Mouse (Mus musculus) kidney, embryonic 16.5 days (tissue): Measurements from ENCODE around the gene Epb41. TPM values are rescaled to one million over a fixed set of nuclear protein-coding genes. Genes with fewer than 3 reads are reported as not detected.

ENCODE experiments used
- ATAC-seq: fragments of 200-750 bp; cut with Nextera tagmentation; 2 replicates; pipeline ENCODE4 v1.8.0; 2017; ENCODE audit warnings: moderate TSS enrichment; ENCODE audit not compliant: low FRiP score, low TSS enrichment
- H3K27ac ChIP-seq: fragments of 300-500 bp; sonication (generic); 2 replicates; pipeline ENCODE4 v1.5.1; 2014; ENCODE audit warnings: low read length
- H3K27me3 ChIP-seq: fragments of 300-500 bp; sonication (generic); 2 replicates; pipeline ENCODE4 v1.6.1; 2014; ENCODE audit warnings: low read length, control low read depth, mixed read lengths; ENCODE audit not compliant: insufficient read depth
- H3K36me3 ChIP-seq: fragments of 300-500 bp; sonication (generic); 2 replicates; pipeline ENCODE4 v1.6.1; 2014; ENCODE audit warnings: low read length, control low read depth, mixed read lengths; ENCODE audit not compliant: insufficient read depth
- H3K4me1 ChIP-seq: fragments of 300-500 bp; sonication (generic); 2 replicates; pipeline ENCODE4 v1.6.1; 2014; ENCODE audit warnings: low read length, control low read depth, mixed read lengths; ENCODE audit not compliant: insufficient read depth
- H3K4me2 ChIP-seq: fragments of 300-500 bp; sonication (generic); replicated peaks from 2 replicates; pipeline ENCODE4 v1.6.1; 2014; ENCODE audit warnings: low read depth, low read length
- H3K4me3 ChIP-seq: fragments of 300-500 bp; sonication (generic); 2 replicates; pipeline ENCODE4 v1.5.1; 2014; ENCODE audit warnings: mild to moderate bottlenecking, low read length
- H3K9ac ChIP-seq: fragments of 300-500 bp; sonication (generic); replicated peaks from 2 replicates; pipeline ENCODE4 v1.6.1; 2014; ENCODE audit warnings: low read length
- H3K9me3 ChIP-seq: fragments of 300-500 bp; sonication (generic); 2 replicates; pipeline ENCODE4 v1.6.1; 2016; ENCODE audit warnings: low read length, control low read depth
- WGBS: fragments of 180-500 bp; shearing (Covaris S2); extraction: QIAGEN DNeasy Blood & Tissue Kit; methylation state at CpG from one replicate; pipeline ENCODE4 v1.1.7; 2014; 5-methylcytosine and 5-hydroxymethylcytosine counted together
- polyA plus RNA-seq: library from polyadenylated mRNA; unstranded; fragments of >200 nt; fragmentation: Nextera tagmentation; extraction: Ambion mirVana; gene quantifications from 2 replicates; pipeline ENCODE4 v1.2.1, GENCODE M21; 2015

Gene Epb41
- polyA plus RNA-seq, 1 experiment from 2014 or later = 68.6 TPM

GRCm38 (mm10) chr4:132034242-132034641, 40.9 kb downstream of the Epb41 start:
- H3K4me3 ChIP-seq = no peak overlapping the region
- 34% methylated on average over 2 of the region's 2 CpGs for WGBS
- H3K4me1 ChIP-seq = peaks cover 21% of the 10 kb centered on the region
- no peak for ATAC-seq
- H3K9me3 ChIP-seq = no peaks in the 10 kb centered on the region
- H3K36me3 ChIP-seq = no peaks in the 10 kb centered on the region
- H3K4me2 ChIP-seq = no peak overlapping the region
- H3K27me3 ChIP-seq = no peaks in the 10 kb centered on the region
- H3K27ac ChIP-seq = no peak overlapping the region
- H3K9ac ChIP-seq = no peak overlapping the region

- no peak for ATAC-seq
- Histone ChIP-seq H3K4me2 (no peak overlapping the region), H3K4me3 (no peak overlapping the region), H3K9me3 (no peaks in the 10 kb centered on the region), H3K9ac (no peak overlapping the region), H3K27me3 (no peaks in the 10 kb centered on the region), H3K4me1 (peaks cover 16% of the 10 kb centered on the region), H3K27ac (no peak overlapping the region), H3K36me3 (no peaks in the 10 kb centered on the region)
- WGBS = 83% methylated on average over 1 of the region's 1 CpGs
Measured at GRCm38 (mm10) chr4:132033183-132033582, 41.9 kb downstream of the Epb41 start.

GRCm38 (mm10) chr4:132029851-132030741, 45.0 kb downstream of the Epb41 start:
- Histone ChIP-seq H3K4me2 (no peak overlapping the region), H3K36me3 (no peaks in the 10 kb centered on the region), H3K9ac (no peak overlapping the region), H3K27me3 (no peaks in the 10 kb centered on the region), H3K9me3 (no peaks in the 10 kb centered on the region), H3K4me1 (peaks cover 11% of the 10 kb centered on the region), H3K4me3 (no peak overlapping the region), H3K27ac (no peak overlapping the region)
- no peak for ATAC-seq
- WGBS = 61% methylated on average over 10 of the region's 10 CpGs

GRCm38 (mm10) chr4:132027806-132028205, 47.3 kb downstream of the Epb41 start:
- Histone ChIP-seq H3K9me3 (no peaks in the 10 kb centered on the region), H3K27me3 (no peaks in the 10 kb centered on the region), H3K27ac (no peak overlapping the region), H3K9ac (no peak overlapping the region), H3K36me3 (no peaks in the 10 kb centered on the region), H3K4me1 (peaks cover 7% of the 10 kb centered on the region; the same call in 1 of the 2 replicates), H3K4me2 (no peak overlapping the region), H3K4me3 (no peak overlapping the region)
- WGBS = 92% methylated on average over 1 of the region's 1 CpGs
- no peak for ATAC-seq

- no peak overlapping the region for H3K27ac ChIP-seq
- H3K4me1 ChIP-seq = peaks cover 7% of the 10 kb centered on the region; the same call in 1 of the 2 replicates
- no peaks in the 10 kb centered on the region for H3K27me3 ChIP-seq
- 81% methylated on average over 6 of the region's 6 CpGs for WGBS
- H3K36me3 ChIP-seq = no peaks in the 10 kb centered on the region
- H3K9ac ChIP-seq = no peak overlapping the region
- H3K9me3 ChIP-seq = no peaks in the 10 kb centered on the region
- no peak overlapping the region for H3K4me3 ChIP-seq
- H3K4me2 ChIP-seq = no peak overlapping the region
- no peak for ATAC-seq
Measured at GRCm38 (mm10) chr4:132027167-132027566, 48.0 kb downstream of the Epb41 start.

- H3K4me2 ChIP-seq = no peak overlapping the region
- WGBS = 56% methylated on average over 5 of the region's 5 CpGs
- no peaks in the 10 kb centered on the region for H3K36me3 ChIP-seq
- H3K9ac ChIP-seq = no peak overlapping the region
- H3K4me1 ChIP-seq = peaks cover 7% of the 10 kb centered on the region; the same call in 1 of the 2 replicates
- H3K27ac ChIP-seq = no peak overlapping the region
- H3K4me3 ChIP-seq = no peak overlapping the region
- no peaks in the 10 kb centered on the region for H3K9me3 ChIP-seq
- no peak for ATAC-seq
- no peaks in the 10 kb centered on the region for H3K27me3 ChIP-seq
Measured at GRCm38 (mm10) chr4:132025738-132026527, 49.2 kb downstream of the Epb41 start.

- H3K27ac ChIP-seq = no peak overlapping the region
- no peak overlapping the region for H3K4me2 ChIP-seq
- H3K9me3 ChIP-seq = no peaks in the 10 kb centered on the region
- H3K4me3 ChIP-seq = no peak overlapping the region
- H3K9ac ChIP-seq = no peak overlapping the region
- H3K36me3 ChIP-seq = no peaks in the 10 kb centered on the region
- ATAC-seq = no peak
- H3K27me3 ChIP-seq = no peaks in the 10 kb centered on the region
- H3K4me1 ChIP-seq = peaks cover 1% of the 10 kb centered on the region; the same call in 1 of the 2 replicates
- WGBS = 80% methylated on average over 2 of the region's 2 CpGs
Measured at GRCm38 (mm10) chr4:132025264-132025663, 49.9 kb downstream of the Epb41 start.

- H3K36me3 ChIP-seq = no peaks in the 10 kb centered on the region
- H3K4me3 ChIP-seq = no peak overlapping the region
- H3K27me3 ChIP-seq = no peaks in the 10 kb centered on the region
- no peak overlapping the region for H3K4me2 ChIP-seq
- 100% methylated on average over 2 of the region's 2 CpGs for WGBS
- no peak overlapping the region for H3K27ac ChIP-seq
- ATAC-seq = no peak
- no peaks in the 10 kb centered on the region for H3K4me1 ChIP-seq
- no peak overlapping the region for H3K9ac ChIP-seq
- no peaks in the 10 kb centered on the region for H3K9me3 ChIP-seq
Measured at GRCm38 (mm10) chr4:132023816-132024215, 51.3 kb downstream of the Epb41 start.

- H3K27ac ChIP-seq = no peak overlapping the region
- H3K9ac ChIP-seq = no peak overlapping the region
- H3K4me1 ChIP-seq = no peaks in the 10 kb centered on the region
- no peak for ATAC-seq
- H3K9me3 ChIP-seq = no peaks in the 10 kb centered on the region
- H3K4me2 ChIP-seq = no peak overlapping the region
- no peaks in the 10 kb centered on the region for H3K27me3 ChIP-seq
- no peaks in the 10 kb centered on the region for H3K36me3 ChIP-seq
- H3K4me3 ChIP-seq = no peak overlapping the region
- WGBS = 95% methylated on average over 4 of the region's 4 CpGs
Measured at GRCm38 (mm10) chr4:132022639-132023038, 52.5 kb downstream of the Epb41 start.

- Histone ChIP-seq H3K4me2 (no peak overlapping the region), H3K27ac (no peak overlapping the region), H3K36me3 (no peaks in the 10 kb centered on the region), H3K9me3 (no peaks in the 10 kb centered on the region), H3K4me1 (no peaks in the 10 kb centered on the region), H3K27me3 (no peaks in the 10 kb centered on the region), H3K4me3 (no peak overlapping the region), H3K9ac (no peak overlapping the region)
- ATAC-seq = no peak
- 92% methylated on average over 7 of the region's 7 CpGs for WGBS
Measured at GRCm38 (mm10) chr4:132021883-132022282, 53.2 kb downstream of the Epb41 start.
